Mouse (Mus musculus): ENCODE measurements around the gene Paqr5.

- TF ChIP-seq POLR2A (IDR thresholded peaks at IDR 0.05; ENCODE audit: insufficient read depth, low read length) (no peak), CTCF (IDR thresholded peaks at IDR 0.05; ENCODE audit: low read depth, low read length) (no peak), EP300 (IDR thresholded peaks at IDR 0.05; ENCODE audit: insufficient read depth, low read depth, low read length) (no peak)
Measured at GRCm38 (mm10) chr9:62015504-62015903, 11.2 kb downstream of the Paqr5 start.

All from ES-Bruce4 (cell line).